Mouse (Mus musculus) cerebellum, postnatal 14 days (tissue): Measurements from ENCODE around the gene Mef2d.
"Not testable (repeated sequence)": the region's sequence is repeated elsewhere in the genome, so short reads cannot be mapped to it uniquely, and the experiment has no call there.

Source experiments
- DNase-seq, 2 experiments: peaks; one replicate each; pipeline ENCODE4 v3.0.0; 2021; ENCODE audit warnings: mixed read lengths in 2 of 2

Mef2d gene

GRCm38 (mm10) chr3:88150999-88151364 lies 8.8 kb downstream of the Mef2d start:
- peak in 1 of 2 experiments; percentile 14 for DNase-seq

GRCm38 (mm10) chr3:88152056-88152455 lies 9.9 kb downstream of the Mef2d start:
- DNase-seq: peak; percentile 87 to 89

GRCm38 (mm10) chr3:88153290-88154011 lies 11.3 kb downstream of the Mef2d start:
- no peak for DNase-seq

GRCm38 (mm10) chr3:88154236-88154635 lies 12.1 kb downstream of the Mef2d start:
- no peak for DNase-seq

GRCm38 (mm10) chr3:88156817-88157216 lies 14.6 kb downstream of the Mef2d start:
- DNase-seq: no peak

- DNase-seq: peak; percentile 55 to 72
Measured at GRCm38 (mm10) chr3:88157771-88158597, 15.8 kb downstream of the Mef2d start.

GRCm38 (mm10) chr3:88158991-88159390 lies 16.8 kb downstream of the Mef2d start:
- no peak for DNase-seq

GRCm38 (mm10) chr3:88160856-88161255 lies 18.7 kb downstream of the Mef2d start:
- peak; percentile 72 to 73 for DNase-seq

- peak; percentile 94 for DNase-seq
Measured at GRCm38 (mm10) chr3:88162259-88162658, 20.1 kb downstream of the Mef2d start.

- no peak for DNase-seq
Measured at GRCm38 (mm10) chr3:88162811-88163210, 20.6 kb downstream of the Mef2d start.

- no peak for DNase-seq
Measured at GRCm38 (mm10) chr3:88163847-88164246, 21.7 kb downstream of the Mef2d start.

- no peak for DNase-seq
Measured at GRCm38 (mm10) chr3:88164263-88164662, 22.1 kb downstream of the Mef2d start.

- peak; percentile 59 to 64 for DNase-seq
Measured at GRCm38 (mm10) chr3:88166056-88166455, 23.9 kb downstream of the Mef2d start.

GRCm38 (mm10) chr3:88170361-88170760 lies 28.2 kb downstream of the Mef2d start:
- DNase-seq: no peak

- no peak for DNase-seq
Measured at GRCm38 (mm10) chr3:88172440-88172839, 30.3 kb downstream of the Mef2d start.

- peak; percentile 90 to 91 for DNase-seq
Measured at GRCm38 (mm10) chr3:88173375-88173774, 31.2 kb downstream of the Mef2d start.

GRCm38 (mm10) chr3:88174894-88175293 lies 32.7 kb downstream of the Mef2d start:
- DNase-seq: no peak

- DNase-seq: no peak
Measured at GRCm38 (mm10) chr3:88177106-88177505, 34.9 kb downstream of the Mef2d start.

- DNase-seq: peak; percentile 99
Measured at GRCm38 (mm10) chr3:88177562-88178345, 35.6 kb downstream of the Mef2d start.

GRCm38 (mm10) chr3:88178346-88178733 lies 36.2 kb downstream of the Mef2d start:
- not testable (repeated sequence) for DNase-seq

- no peak for DNase-seq
Measured at GRCm38 (mm10) chr3:88178986-88179385, 36.8 kb downstream of the Mef2d start.

- peak; percentile 58 to 67 for DNase-seq
Measured at GRCm38 (mm10) chr3:88181374-88181773, 39.2 kb downstream of the Mef2d start.

GRCm38 (mm10) chr3:88186424-88186823 lies 44.3 kb downstream of the Mef2d start:
- no peak for DNase-seq
